Mouse (Mus musculus): ENCODE results near the gene Gm44502. TPM values are rescaled to one million over a fixed set of nuclear protein-coding genes. Genes with fewer than 3 reads are reported as not detected.

Gm44502 gene
- total RNA-seq, 2 experiments from 2014 or later: not detected

DNA sequence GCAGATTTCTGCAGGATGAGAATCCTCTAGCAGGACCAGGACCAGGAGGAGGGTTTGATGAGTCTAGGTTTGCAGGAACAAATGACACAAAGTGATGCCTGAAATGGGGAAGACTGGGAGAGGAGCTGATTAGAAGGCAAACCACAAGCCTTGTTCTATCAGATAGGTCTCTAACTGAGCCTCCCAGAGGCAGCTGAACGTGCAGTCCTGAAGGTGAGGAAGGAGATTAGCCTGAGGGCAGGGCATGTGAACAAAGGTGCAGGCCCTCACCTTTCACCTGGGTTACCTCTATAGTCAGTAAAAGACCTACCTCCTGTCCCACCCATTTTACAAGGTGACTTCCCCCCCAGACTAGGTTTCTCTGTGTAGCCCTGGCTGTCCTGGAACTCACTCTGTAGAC, 29.8 kb downstream of the Gm44502 start:
- DNase-seq: no peak

DNA sequence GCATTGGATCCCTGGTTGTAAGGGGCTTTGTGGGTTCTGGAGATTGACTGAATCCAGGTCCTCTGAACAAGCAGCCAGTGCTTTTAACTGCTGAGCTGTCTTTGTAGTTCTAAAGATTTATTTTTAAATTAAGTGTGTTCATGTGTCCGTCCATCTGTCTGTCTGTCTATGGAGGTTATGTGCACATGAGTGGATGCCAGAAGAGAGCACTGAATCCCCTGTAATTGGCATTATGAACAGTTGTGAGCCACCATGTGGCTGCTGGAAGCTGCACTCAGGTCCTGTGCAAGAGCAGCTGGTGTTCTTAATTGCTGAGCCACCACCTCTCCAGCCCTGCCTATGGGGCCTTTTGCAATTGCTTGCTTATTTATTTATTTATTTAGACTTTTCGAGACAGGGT, 31.4 kb downstream of the Gm44502 start:
- no peak for DNase-seq

DNA sequence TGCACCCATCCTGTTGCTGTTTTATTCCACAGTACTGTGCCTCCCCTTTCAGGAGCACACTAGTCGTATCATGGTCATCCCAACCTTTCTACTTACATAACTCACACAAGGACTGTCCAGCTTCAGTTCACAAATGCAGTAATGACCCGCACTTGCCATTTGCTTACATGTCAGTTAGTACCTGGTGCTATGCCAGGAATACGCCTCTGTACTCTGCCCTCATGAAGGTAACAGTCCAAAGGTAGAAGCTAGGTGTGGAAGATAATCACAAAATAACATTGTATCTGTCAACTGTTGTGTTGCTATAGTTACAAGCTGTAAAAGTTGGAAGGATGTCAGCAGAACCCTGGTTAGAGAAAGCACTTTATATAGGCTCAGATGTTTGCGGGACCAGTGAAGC, 32.6 kb downstream of the Gm44502 start:
- DNase-seq: no peak

GRCm38 (mm10) chr15:89390081-89390480, 39.4 kb downstream of the Gm44502 start:
- no peak for DNase-seq

GRCm38 (mm10) chr15:89387127-89387526, 42.4 kb downstream of the Gm44502 start:
- DNase-seq: no peak

DNA sequence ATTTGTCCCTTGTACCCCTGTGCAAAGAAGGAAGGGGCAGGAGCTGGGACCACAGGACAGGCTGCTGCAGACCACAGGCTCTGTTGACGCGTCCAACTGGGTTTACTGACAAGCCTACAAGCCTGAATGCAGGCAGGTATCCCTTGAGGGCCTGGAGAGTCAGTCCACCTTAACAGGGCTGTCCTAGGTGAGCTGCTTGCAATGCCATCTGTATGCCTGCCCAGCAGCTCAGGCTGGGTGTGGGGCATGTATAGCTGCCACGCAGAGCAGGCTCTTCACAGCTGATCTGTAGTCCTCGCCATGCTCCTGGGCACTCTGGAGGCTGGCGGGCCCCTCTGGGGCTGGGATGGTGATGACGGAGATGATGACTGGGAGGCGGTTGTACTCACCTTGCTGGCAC, 44.9 kb downstream of the Gm44502 start, which contains the start of gene Klhdc7b:
TSS of gene Klhdc7b (plus strand) at position 301 of the 400 bp plus-strand sequence.
- no peak for DNase-seq

DNA sequence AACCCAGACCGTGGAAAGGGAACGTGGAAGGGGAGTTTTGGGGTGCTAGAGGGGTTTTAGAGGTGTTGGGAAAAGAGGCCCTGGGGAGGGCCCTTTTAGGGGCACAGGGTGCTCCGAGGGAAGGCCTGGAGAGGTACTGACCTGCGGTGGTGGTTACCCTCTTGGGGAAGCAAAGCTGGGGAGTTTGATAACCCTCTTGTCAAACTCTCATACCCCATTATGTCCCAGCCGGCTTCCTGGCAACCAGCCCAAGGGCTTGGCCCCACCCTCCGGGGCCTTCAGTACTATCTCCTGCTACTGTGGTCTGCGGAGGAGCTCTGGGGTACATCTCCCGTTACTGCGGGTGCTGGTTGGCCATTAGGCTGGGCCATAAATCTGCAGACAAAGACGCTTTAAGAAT, 50.1 kb downstream of the Gm44502 start:
- DNase-seq: no peak

GRCm38 (mm10) chr15:89378831-89379401, 50.6 kb downstream of the Gm44502 start, which contains the start of gene Odf3b:
TSS of gene Odf3b (minus strand) at chr15:89379282.
- DNase-seq: no peak

DNA sequence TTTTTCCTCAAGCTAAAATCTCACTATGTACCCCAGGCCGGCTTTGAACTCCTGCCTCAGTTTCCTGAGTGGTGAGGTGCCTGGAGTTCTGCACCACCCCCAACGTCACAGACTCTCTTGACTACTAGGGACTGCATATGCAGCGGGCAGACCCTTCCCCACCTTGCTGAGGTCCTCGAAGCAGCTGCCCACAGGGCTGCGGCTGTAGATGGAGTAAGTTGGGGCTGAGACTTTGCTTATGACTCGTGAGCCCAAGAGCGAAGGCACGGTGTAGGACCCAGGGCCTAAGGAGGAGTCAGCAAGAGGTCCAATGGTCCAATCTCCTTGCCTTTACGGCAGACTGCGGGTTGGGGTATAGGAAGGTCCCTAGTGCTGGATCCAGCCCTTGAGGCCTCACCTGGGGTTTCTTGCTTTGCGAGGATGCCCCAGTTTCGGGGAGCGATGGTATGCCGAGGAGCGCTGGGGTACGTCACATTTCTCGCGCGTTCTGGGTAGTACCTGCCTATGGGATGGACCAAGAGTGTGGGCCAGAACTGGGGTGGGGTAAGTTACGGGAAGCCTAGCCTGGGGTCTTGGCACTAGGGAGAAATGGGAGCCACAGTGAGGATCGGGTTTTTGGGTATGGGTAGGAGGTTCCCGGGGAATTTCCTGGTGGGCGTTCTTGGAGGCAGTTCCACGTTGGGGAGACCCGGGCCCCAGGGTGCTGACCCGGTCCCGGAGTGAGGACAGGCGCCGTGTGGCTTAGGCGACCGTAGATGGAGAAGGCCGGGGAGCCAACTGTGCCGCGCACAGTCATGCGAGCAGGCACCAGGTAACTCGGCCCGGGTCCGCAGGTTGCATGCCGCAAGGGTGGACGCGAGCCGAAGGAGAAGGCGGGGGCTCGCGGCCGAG, 51.3 kb downstream of the Gm44502 start:
- no peak for DNase-seq

- DNase-seq: no peak
Measured at GRCm38 (mm10) chr15:89377362-89377761, 52.1 kb downstream of the Gm44502 start.

GRCm38 (mm10) chr15:89376957-89377356, 52.5 kb downstream of the Gm44502 start, which contains the start of gene Tymp:
TSS of gene Tymp (minus strand) at chr15:89377039.
- DNase-seq: no peak

DNA sequence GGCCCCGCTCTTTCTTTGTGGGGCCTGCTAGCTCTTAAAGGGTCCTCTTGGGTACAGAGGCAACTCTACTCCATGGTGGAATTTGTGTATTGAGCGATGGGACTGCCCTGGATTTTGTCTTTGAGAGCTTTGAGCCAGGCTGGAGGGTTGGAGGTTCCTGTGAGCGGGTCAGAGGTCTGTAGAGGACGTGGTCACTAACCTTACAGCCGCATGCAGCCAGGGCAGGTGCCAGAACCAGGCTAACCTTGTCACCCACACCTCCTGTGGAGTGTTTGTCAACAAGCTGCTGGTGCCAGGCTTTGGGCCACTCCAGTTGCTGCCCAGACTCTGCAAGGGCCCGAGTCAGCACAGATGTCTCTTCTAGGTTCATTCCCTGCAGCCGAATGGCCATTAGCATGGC, 53.5 kb downstream of the Gm44502 start:
- DNase-seq: no peak

DNA sequence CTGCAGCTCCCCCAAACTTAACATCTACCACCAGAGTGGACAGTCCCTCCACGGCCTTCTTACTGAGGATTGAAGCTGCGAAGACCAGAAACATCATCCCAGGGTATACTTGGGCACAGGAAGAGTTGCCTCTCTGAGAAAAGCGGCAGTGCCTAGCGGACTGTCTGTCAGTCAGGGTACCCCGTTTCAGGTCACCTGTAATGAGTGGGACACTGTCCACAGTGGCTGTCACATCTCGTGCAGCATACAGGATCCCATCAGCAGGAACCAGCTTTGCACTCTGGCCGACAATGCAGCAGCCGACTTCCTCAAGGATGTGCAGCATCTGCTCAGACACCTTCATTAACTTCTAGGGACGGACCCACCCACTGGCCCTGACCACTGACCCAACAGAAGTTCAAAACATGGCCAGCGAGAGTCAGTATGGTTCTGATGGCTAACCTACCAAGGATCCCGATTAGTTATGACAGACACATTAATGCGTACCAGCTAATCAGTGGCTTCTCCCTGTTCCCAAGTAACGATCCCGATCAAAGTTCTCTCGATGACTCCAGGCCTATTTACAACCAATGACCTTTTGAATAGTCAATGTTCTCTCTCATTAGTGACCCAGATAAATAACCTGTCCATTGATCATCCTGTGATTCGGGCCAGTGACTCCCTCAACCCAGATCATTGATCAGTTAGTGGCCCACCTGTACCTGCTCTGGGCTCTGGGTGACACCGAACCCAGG, 54.5 kb downstream of the Gm44502 start:
- DNase-seq: no peak

GRCm38 (mm10) chr15:89374340-89374739, 55.2 kb downstream of the Gm44502 start:
- DNase-seq: no peak

DNA sequence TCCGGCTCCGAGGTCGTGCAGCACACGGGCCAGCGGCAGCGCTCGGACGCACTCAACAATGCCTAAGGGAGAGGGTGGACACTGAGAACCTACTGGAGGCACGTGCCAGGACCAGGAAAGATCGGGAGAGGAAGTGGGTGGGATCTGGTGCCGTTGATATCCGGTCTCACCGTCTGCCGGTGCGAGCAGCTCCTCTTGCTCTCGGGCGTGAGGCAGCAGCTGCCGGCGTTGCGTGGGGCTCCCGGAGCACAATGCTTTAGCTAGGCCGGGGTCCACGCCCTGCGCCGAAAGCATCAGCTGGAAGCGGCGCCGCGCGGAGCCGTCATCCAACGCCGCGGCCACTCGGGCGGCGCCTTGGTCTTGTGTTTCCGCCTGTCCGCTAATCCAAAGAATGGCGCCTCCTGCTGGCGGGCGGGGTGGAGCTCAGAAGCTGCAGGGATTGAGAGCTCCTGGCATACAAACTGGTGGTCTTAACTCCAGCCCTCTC, 55.7 kb downstream of the Gm44502 start, which contains the start of gene Sco2:
TSS of gene Sco2 (minus strand) at position 85 of the 487 bp plus-strand sequence.
- peak; percentile 84 for DNase-seq

- DNase-seq: peak; percentile 80
Measured at GRCm38 (mm10) chr15:89373027-89373761, 56.3 kb downstream of the Gm44502 start.

DNA sequence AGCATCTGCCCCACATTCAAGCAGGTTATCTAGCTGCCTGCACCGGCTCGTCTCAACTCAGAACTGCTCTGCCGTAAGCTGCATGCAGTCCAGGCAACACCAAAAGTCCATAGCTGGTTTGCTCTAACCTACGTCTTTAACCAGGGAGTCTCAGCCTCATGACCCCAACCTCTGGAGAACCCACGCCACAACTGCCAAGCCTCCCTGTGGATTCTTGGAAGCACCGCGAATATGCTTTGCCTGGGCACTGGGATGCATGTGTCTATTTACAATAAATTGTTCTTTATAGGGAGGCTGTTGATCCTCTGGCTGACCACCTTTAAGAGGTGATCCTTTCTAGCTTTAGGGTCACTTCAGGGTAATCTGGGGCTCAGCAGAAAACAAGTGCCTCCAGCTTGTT, 57.0 kb downstream of the Gm44502 start:
- no peak for DNase-seq

DNA sequence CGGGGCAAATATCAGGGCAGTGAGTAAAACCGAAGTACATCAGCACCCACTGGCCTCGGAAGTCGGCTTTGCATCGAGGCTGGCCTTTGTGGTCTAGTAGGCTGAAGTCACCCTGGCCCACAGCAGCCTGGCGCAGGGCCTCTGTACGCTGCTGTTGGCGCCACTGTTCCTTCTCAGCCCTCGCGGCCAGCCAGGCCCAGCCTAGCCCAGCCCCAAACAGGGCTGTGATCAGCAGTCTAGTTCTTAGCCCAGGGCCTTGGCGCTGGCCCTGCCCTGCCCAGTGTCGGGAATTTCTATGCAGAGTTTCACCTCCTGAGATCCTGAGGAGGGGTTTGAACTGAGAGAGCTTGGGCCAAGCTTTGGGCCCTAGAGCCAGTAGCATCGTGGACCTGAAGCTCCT, 57.4 kb downstream of the Gm44502 start:
- DNase-seq: no peak

Data from gastrocnemius, postnatal 25 days (tissue).